Mouse (Mus musculus) bone marrow, adult 2 months (tissue): Measurements from ENCODE around the gene Ldah. TPM values are rescaled to one million over a fixed set of nuclear protein-coding genes. Genes with fewer than 3 reads are reported as not detected.

ENCODE experiments used
- H3K27ac ChIP-seq: fragments of 200-500 bp; 2 replicates; pipeline ENCODE4 v1.5.1; 2012; ENCODE audit warnings: low read depth, mild to moderate bottlenecking, control low read depth, inconsistent platforms, low read length; ENCODE audit not compliant: control insufficient read depth, poor library complexity, insufficient read depth
- H3K4me1 ChIP-seq: fragments of 200-500 bp; 2 replicates; pipeline ENCODE4 v1.6.1; 2011; ENCODE audit warnings: low read length; ENCODE audit not compliant: control insufficient read depth, insufficient read depth
- H3K4me3 ChIP-seq: fragments of 200-500 bp; replicated peaks from 2 replicates; pipeline ENCODE3; 2011; ENCODE audit warnings: mild to moderate bottlenecking, low read depth, low read length, control low read depth; ENCODE audit not compliant: control insufficient read depth
- CTCF ChIP-seq: fragments of 200-500 bp; IDR thresholded peaks from 2 replicates; pipeline ENCODE4 v1.5.1; 2011; ENCODE audit warnings: low read length, control low read depth; ENCODE audit not compliant: control insufficient read depth, insufficient read depth
- POLR2A ChIP-seq: fragments of 200-500 bp; IDR thresholded peaks from 2 replicates; pipeline ENCODE4 v1.6.1; 2011; ENCODE audit warnings: low read depth, mild to moderate bottlenecking, control low read depth, low read length, borderline replicate concordance; ENCODE audit not compliant: control insufficient read depth
- WGBS: fragments of 180-500 bp; shearing (Covaris S2); methylation state at CpG from one replicate; pipeline ENCODE4 v1.1.7; 2018; 5-methylcytosine and 5-hydroxymethylcytosine counted together
- polyA plus RNA-seq: library from polyadenylated mRNA; stranded (reverse); fragments of >200 nt; gene quantifications from 2 replicates; pipeline ENCODE4 v1.2.4, GENCODE M21; 2011; ENCODE audit warnings: low replicate concordance; ENCODE audit not compliant: missing spikeins, insufficient read depth, insufficient read length

Ldah gene
- polyA plus RNA-seq, 1 experiment: 21.4 TPM

DNA sequence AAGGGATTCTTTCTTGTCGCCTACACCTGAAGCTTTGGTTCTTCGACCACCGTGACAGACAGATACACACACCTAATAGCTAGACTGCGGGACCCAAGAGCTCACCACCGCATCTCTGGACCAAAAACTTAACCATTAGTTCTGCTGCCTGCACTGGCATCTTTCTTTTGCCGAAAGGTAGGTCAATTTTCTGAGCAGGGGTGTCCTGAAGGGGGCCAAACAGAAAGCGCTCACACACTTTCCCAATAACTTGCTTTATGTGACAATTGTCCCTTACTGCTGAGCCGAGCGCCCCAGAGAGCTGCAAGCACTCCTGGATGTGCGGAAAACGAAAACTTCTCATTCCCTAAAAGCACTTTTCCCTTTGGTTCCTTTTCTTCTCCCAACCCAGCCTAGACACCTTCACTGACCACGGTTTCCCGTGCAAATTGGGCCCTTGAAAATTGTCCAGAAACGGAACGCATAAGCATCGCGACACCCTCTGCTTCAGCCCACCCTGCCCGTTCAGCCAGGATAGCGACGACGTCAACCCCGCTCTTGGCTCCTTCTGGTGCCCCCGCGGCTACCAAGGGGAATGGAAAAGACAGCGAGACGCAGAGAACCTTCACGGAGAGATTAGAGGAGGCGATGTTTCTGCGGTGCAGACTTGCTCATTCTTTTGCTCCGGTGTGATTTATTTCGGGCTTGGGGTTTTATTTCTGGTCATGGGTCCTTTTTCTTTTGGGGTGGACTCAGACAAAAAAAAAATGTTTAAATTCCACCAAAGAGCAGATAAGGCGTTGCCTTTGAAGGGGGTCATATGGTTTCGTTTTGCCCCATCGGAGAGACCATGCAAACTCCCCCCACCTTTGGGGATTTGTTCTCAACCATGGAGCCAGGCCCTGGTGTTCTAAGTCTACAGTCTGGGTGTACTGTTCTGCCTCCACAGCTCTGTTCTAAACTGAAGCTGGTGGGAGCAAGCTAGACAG, 91.5 kb downstream of the Ldah start:
- H3K27ac ChIP-seq: no peak overlapping the region
- no peaks in the 10 kb centered on the region; the same call in 1 of the 2 replicates for H3K4me1 ChIP-seq
- TF ChIP-seq CTCF: no peak
- TF ChIP-seq POLR2A: no peak
- 10% methylated on average over 34 of the region's 34 CpGs for WGBS
- no peak overlapping the region for H3K4me3 ChIP-seq

DNA sequence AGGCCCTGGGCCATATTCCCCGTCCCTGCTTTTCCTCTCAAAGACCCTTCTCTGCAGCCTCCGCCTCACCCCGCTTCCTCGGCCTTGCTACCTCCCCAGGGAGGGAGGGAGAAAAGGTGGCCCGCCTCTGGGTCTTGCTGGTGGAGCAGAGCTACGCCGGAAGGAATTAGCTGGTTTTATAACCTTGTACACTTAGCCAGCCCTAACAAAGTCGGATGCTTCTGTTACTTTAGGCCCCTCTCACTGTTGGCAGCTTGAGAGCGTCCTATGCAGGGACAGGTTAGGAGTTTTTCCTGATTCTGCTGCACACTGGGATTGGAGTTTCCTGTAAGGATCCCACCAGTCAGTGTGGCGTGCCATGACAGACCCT, 92.2 kb downstream of the Ldah start:
- Histone ChIP-seq H3K27ac (no peak overlapping the region), H3K4me3 (no peak overlapping the region), H3K4me1 (no peaks in the 10 kb centered on the region; the same call in 1 of the 2 replicates)
- TF ChIP-seq CTCF: no peak
- no peak for TF ChIP-seq POLR2A
- WGBS: 36% methylated on average over 10 of the region's 10 CpGs

GRCm38 (mm10) chr12:8300521-8300920, 92.6 kb downstream of the Ldah start:
- WGBS: 76% methylated on average over 5 of the region's 5 CpGs
- H3K27ac ChIP-seq: no peak overlapping the region
- H3K4me3 ChIP-seq: no peak overlapping the region
- no peaks in the 10 kb centered on the region; the same call in 1 of the 2 replicates for H3K4me1 ChIP-seq
- TF ChIP-seq CTCF: no peak
- no peak for TF ChIP-seq POLR2A

GRCm38 (mm10) chr12:8301011-8301814, 93.3 kb downstream of the Ldah start:
- WGBS: 14% methylated on average over 46 of the region's 46 CpGs
- TF ChIP-seq CTCF: no peak
- no peak for TF ChIP-seq POLR2A
- no peak overlapping the region for H3K4me3 ChIP-seq
- no peak overlapping the region for H3K27ac ChIP-seq
- H3K4me1 ChIP-seq: no peaks in the 10 kb centered on the region; the same call in 1 of the 2 replicates

- 2% methylated on average over 52 of the region's 53 CpGs for WGBS
- H3K4me1 ChIP-seq: no peaks in the 10 kb centered on the region; the same call in 1 of the 2 replicates
- H3K4me3 ChIP-seq: no peak within 1 kb of the TSS
- no peak within 1 kb of the TSS for H3K27ac ChIP-seq
- TF ChIP-seq CTCF: no peak
- TF ChIP-seq POLR2A: no peak
Observed at GRCm38 (mm10) chr12:8301841-8302431, 94.0 kb downstream of the Ldah start, which contains the start of gene Gdf7. Gene Gdf7 (minus strand): TSS chr12:8301954.

GRCm38 (mm10) chr12:8305258-8305657, 97.4 kb downstream of the Ldah start:
- WGBS: 56% methylated on average over 2 of the region's 2 CpGs
- no peaks in the 10 kb centered on the region for H3K4me1 ChIP-seq

DNA sequence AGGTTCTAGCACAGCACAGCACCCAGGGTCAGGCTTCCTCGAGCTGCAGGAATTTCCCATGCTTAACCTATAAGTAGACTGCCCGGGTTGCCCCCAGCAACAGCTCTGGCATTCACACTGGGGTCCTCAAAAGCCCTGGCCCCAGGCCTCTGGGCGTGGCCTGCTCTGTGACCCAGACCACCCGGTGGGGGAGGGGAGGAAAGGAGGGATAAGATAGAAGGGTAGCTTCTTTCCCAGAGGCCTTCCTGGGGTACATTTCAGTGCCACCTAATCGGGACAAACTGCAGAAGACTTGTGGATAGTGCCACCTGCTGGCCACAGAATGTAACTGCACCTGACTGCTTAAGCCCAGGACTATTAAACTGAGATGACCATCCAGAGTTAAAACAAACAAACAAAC, 98.5 kb downstream of the Ldah start:
- TF ChIP-seq CTCF (peak; percentile 80), POLR2A (no peak)
- H3K27ac ChIP-seq: no peak overlapping the region
- 8% methylated on average over 5 of the region's 5 CpGs for WGBS

More at GRCm38 (mm10) chr12:8305258-8305657, 97.4 kb downstream of the Ldah start:
- no peak for TF ChIP-seq CTCF
- H3K27ac ChIP-seq: no peak overlapping the region
- H3K4me3 ChIP-seq: no peak overlapping the region

GRCm38 (mm10) chr12:8306910-8307309, 99.0 kb downstream of the Ldah start:
- TF ChIP-seq CTCF (no peak), POLR2A (no peak)
- 42% methylated on average over 1 of the region's 1 CpGs for WGBS
- peaks cover 1% of the 10 kb centered on the region; the same call in 1 of the 2 replicates for H3K4me1 ChIP-seq
- no peak overlapping the region for H3K4me3 ChIP-seq
- H3K27ac ChIP-seq: no peak overlapping the region

More for the DNA sequence above, 98.5 kb downstream of the Ldah start:
- H3K4me1 ChIP-seq: no peaks in the 10 kb centered on the region
- no peak overlapping the region for H3K4me3 ChIP-seq
